Mouse (Mus musculus): Measurements from ENCODE around the gene Pdilt. TPM values are rescaled to one million over a fixed set of nuclear protein-coding genes. Genes with fewer than 3 reads are reported as not detected.

Gene Pdilt
- polyA plus RNA-seq, 1 experiment = not detected

GRCm38 (mm10) chr7:119454192-119454591 lies 69.1 kb downstream of the Pdilt start:
- TF ChIP-seq POLR2A (IDR thresholded peaks at IDR 0.05; ENCODE audit: borderline replicate concordance, low read depth, low read length) = no peak
- no peak for TF ChIP-seq CTCF (IDR thresholded peaks at IDR 0.05; ENCODE audit: low read depth, low read length)
- no peaks in the 10 kb centered on the region for H3K4me1 ChIP-seq (ENCODE audit: control insufficient read depth, insufficient read depth, low read length)
- no peak overlapping the region for H3K27ac ChIP-seq (ENCODE audit: insufficient read depth, low read depth, low read length)
- H3K4me3 ChIP-seq (ENCODE audit: insufficient read depth, low read length) = no peak overlapping the region

- Histone ChIP-seq H3K4me3 (ENCODE audit: insufficient read depth, low read length) (no peak overlapping the region), H3K4me1 (ENCODE audit: control insufficient read depth, insufficient read depth, low read length) (no peaks in the 10 kb centered on the region), H3K27ac (ENCODE audit: insufficient read depth, low read depth, low read length) (no peak overlapping the region)
- TF ChIP-seq CTCF (IDR thresholded peaks at IDR 0.05; ENCODE audit: low read depth, low read length) = no peak
- no peak for TF ChIP-seq POLR2A (IDR thresholded peaks at IDR 0.05; ENCODE audit: borderline replicate concordance, low read depth, low read length)
Measured at GRCm38 (mm10) chr7:119443849-119444248, 79.4 kb downstream of the Pdilt start.

- TF ChIP-seq POLR2A (IDR thresholded peaks at IDR 0.05; ENCODE audit: borderline replicate concordance, low read depth, low read length) (no peak), CTCF (IDR thresholded peaks at IDR 0.05; ENCODE audit: low read depth, low read length) (no peak)
- H3K4me1 ChIP-seq (ENCODE audit: control insufficient read depth, insufficient read depth, low read length) = no peaks in the 10 kb centered on the region
- H3K27ac ChIP-seq (ENCODE audit: insufficient read depth, low read depth, low read length) = no peak overlapping the region
- no peak overlapping the region for H3K4me3 ChIP-seq (ENCODE audit: insufficient read depth, low read length)
Measured at GRCm38 (mm10) chr7:119441938-119442337, 81.4 kb downstream of the Pdilt start.

Other genes with a start within 250 kb of the Pdilt start
- gene Gp2, start 64.2 kb downstream of the Pdilt start, polyA plus RNA-seq (2012; ENCODE audit: insufficient read depth, insufficient read length, missing spikeins) = not detected in 2 replicates
- gene Umod, start 44.2 kb downstream of the Pdilt start, polyA plus RNA-seq (2012; ENCODE audit: insufficient read depth, insufficient read length, missing spikeins) = not detected in 2 replicates
- gene Acsm5, start 4.0 kb downstream of the Pdilt start, polyA plus RNA-seq (2012; ENCODE audit: insufficient read depth, insufficient read length, missing spikeins) = not detected in 2 replicates
- not detected in 2 replicates for gene Acsm2, start 30.9 kb upstream of the Pdilt start, polyA plus RNA-seq (2012; ENCODE audit: insufficient read depth, insufficient read length, missing spikeins)
- gene Acsm1, start 83.5 kb upstream of the Pdilt start, polyA plus RNA-seq (2012; ENCODE audit: insufficient read depth, insufficient read length, missing spikeins) = not detected in 2 replicates
- gene Acsm4, start 166.5 kb upstream of the Pdilt start, polyA plus RNA-seq (2012; ENCODE audit: insufficient read depth, insufficient read length, missing spikeins) = not detected in 2 replicates
- 22.0 and 24.1 TPM in 2 replicates for gene Thumpd1, start 197.3 kb upstream of the Pdilt start, polyA plus RNA-seq (2012; ENCODE audit: insufficient read depth, insufficient read length, missing spikeins)
- gene Acsm3, start 237.4 kb upstream of the Pdilt start, polyA plus RNA-seq (2012; ENCODE audit: insufficient read depth, insufficient read length, missing spikeins) = not detected in 2 replicates

Data from bone marrow macrophage, adult 2 months (primary cell).